Mouse (Mus musculus): ENCODE measurements around the gene Srgap1.
"Not testable (repeated sequence)": the region's sequence is repeated elsewhere in the genome, so short reads cannot be mapped to it uniquely, and the experiment has no call there.

The Srgap1 gene

GRCm38 (mm10) chr10:121829034-121829433 lies 218.1 kb downstream of the Srgap1 start:
- no peak for DNase-seq (ENCODE audit: low spot score in 2 of 2)

- no peak for DNase-seq (ENCODE audit: low spot score in 2 of 2)
Measured at GRCm38 (mm10) chr10:121822674-121823073, 224.4 kb downstream of the Srgap1 start.

GRCm38 (mm10) chr10:121820846-121821245 lies 226.3 kb downstream of the Srgap1 start:
- DNase-seq (ENCODE audit: low spot score in 2 of 2), result no peak

GRCm38 (mm10) chr10:121817983-121818382 lies 229.1 kb downstream of the Srgap1 start:
- DNase-seq (ENCODE audit: low spot score in 2 of 2), result no peak

- DNase-seq (ENCODE audit: low spot score in 2 of 2), result no peak
Measured at GRCm38 (mm10) chr10:121807771-121808170, 239.3 kb downstream of the Srgap1 start.

- no peak for DNase-seq (ENCODE audit: low spot score in 2 of 2)
Measured at GRCm38 (mm10) chr10:121806806-121807205, 240.3 kb downstream of the Srgap1 start.

- DNase-seq (ENCODE audit: low spot score in 2 of 2), result no peak
Measured at GRCm38 (mm10) chr10:121805933-121806341, 241.2 kb downstream of the Srgap1 start.

GRCm38 (mm10) chr10:121804551-121804950 lies 242.6 kb downstream of the Srgap1 start:
- no peak for DNase-seq (ENCODE audit: low spot score in 2 of 2)

GRCm38 (mm10) chr10:121800041-121800440 lies 247.1 kb downstream of the Srgap1 start:
- no peak for DNase-seq (ENCODE audit: low spot score in 2 of 2)

- DNase-seq (ENCODE audit: low spot score in 2 of 2), result peak; percentile 13 to 44
Measured at GRCm38 (mm10) chr10:121796027-121796802, 250.9 kb downstream of the Srgap1 start.

- DNase-seq (ENCODE audit: low spot score in 2 of 2), result no peak
Measured at GRCm38 (mm10) chr10:121794486-121794885, 252.6 kb downstream of the Srgap1 start.

GRCm38 (mm10) chr10:121792661-121793060 lies 254.5 kb downstream of the Srgap1 start:
- DNase-seq (ENCODE audit: low spot score in 2 of 2), result no peak

- no peak for DNase-seq (ENCODE audit: low spot score in 2 of 2)
Measured at GRCm38 (mm10) chr10:121790078-121790477, 257.0 kb downstream of the Srgap1 start.

GRCm38 (mm10) chr10:121788536-121788935 lies 258.6 kb downstream of the Srgap1 start:
- DNase-seq (ENCODE audit: low spot score in 2 of 2), result no peak

GRCm38 (mm10) chr10:121781159-121781558 lies 266.0 kb downstream of the Srgap1 start:
- DNase-seq (ENCODE audit: low spot score in 2 of 2), result peak in 1 of 2 experiments; percentile 3

GRCm38 (mm10) chr10:121775990-121776389 lies 271.1 kb downstream of the Srgap1 start:
- DNase-seq (ENCODE audit: low spot score in 2 of 2), result no peak

GRCm38 (mm10) chr10:121773813-121774212 lies 273.3 kb downstream of the Srgap1 start:
- no peak for DNase-seq (ENCODE audit: low spot score in 2 of 2)

GRCm38 (mm10) chr10:121770624-121771577 lies 276.2 kb downstream of the Srgap1 start:
- peak in 1 of 2 experiments; percentile 13 for DNase-seq (ENCODE audit: low spot score in 2 of 2)

GRCm38 (mm10) chr10:121769711-121770110 lies 277.4 kb downstream of the Srgap1 start:
- no peak for DNase-seq (ENCODE audit: low spot score in 2 of 2)

GRCm38 (mm10) chr10:121767295-121767694 lies 279.8 kb downstream of the Srgap1 start:
- DNase-seq (ENCODE audit: low spot score in 2 of 2), result not testable (repeated sequence)

GRCm38 (mm10) chr10:121765174-121766057 lies 281.7 kb downstream of the Srgap1 start:
- DNase-seq (ENCODE audit: low spot score in 2 of 2), result no peak

Measured in natural killer cell, adult 2 months (primary cell).